Mouse (Mus musculus): ENCODE results near the gene Yipf3. TPM values are rescaled to one million over a fixed set of nuclear protein-coding genes. Genes with fewer than 3 reads are reported as not detected.

Yipf3 gene
- polyA plus RNA-seq, 1 experiment from 2014 or later, result 70.3 TPM

GRCm38 (mm10) chr17:46258279-46259053 is 10.6 kb downstream of the Yipf3 start:
- 89% methylated on average over 30 of the region's 30 CpGs for WGBS
- H3K36me3 ChIP-seq, result peaks cover 67% of the 10 kb centered on the region

GRCm38 (mm10) chr17:46259675-46260074 is 11.8 kb downstream of the Yipf3 start:
- H3K4me1 ChIP-seq, result peaks cover 9% of the 10 kb centered on the region
- no peak overlapping the region for H3K27ac ChIP-seq (replicated peaks)
- no peak overlapping the region for H3K9ac ChIP-seq (replicated peaks)
- no peaks in the 10 kb centered on the region for H3K9me3 ChIP-seq
- peaks cover 17% of the 10 kb centered on the region for H3K27me3 ChIP-seq
- peaks cover 79% of the 10 kb centered on the region for H3K36me3 ChIP-seq
- whole genome bisulfite sequencing, result 92% methylated on average over 17 of the region's 17 CpGs
- no peak for ATAC-seq (ENCODE audit: low FRiP score, low read depth)
- no peak overlapping the region for H3K4me3 ChIP-seq
- H3K4me2 ChIP-seq (replicated peaks), result no peak overlapping the region

More at GRCm38 (mm10) chr17:46258279-46259053, 10.6 kb downstream of the Yipf3 start:
- Histone ChIP-seq H3K27ac (replicated peaks) (no peak overlapping the region), H3K4me1 (peaks cover 15% of the 10 kb centered on the region), H3K9me3 (no peaks in the 10 kb centered on the region), H3K4me2 (replicated peaks) (no peak overlapping the region), H3K27me3 (peaks cover 21% of the 10 kb centered on the region), H3K4me3 (no peak overlapping the region), H3K9ac (replicated peaks) (no peak overlapping the region)
- ATAC-seq (ENCODE audit: low FRiP score, low read depth), result no peak

GRCm38 (mm10) chr17:46262201-46262694 is 14.4 kb downstream of the Yipf3 start:
- Histone ChIP-seq H3K9me3 (no peaks in the 10 kb centered on the region), H3K27me3 (no peaks in the 10 kb centered on the region), H3K9ac (replicated peaks) (no peak overlapping the region), H3K4me1 (no peaks in the 10 kb centered on the region), H3K36me3 (peaks cover 84% of the 10 kb centered on the region), H3K4me2 (replicated peaks) (no peak overlapping the region), H3K4me3 (no peak overlapping the region), H3K27ac (replicated peaks) (no peak overlapping the region)
- no peak for ATAC-seq (ENCODE audit: low FRiP score, low read depth)
- WGBS, result 89% methylated on average over 5 of the region's 5 CpGs

- Histone ChIP-seq H3K9ac (replicated peaks) (no peak overlapping the region), H3K4me3 (no peak overlapping the region), H3K27me3 (no peaks in the 10 kb centered on the region), H3K4me2 (replicated peaks) (no peak overlapping the region), H3K4me1 (no peaks in the 10 kb centered on the region), H3K27ac (replicated peaks) (no peak overlapping the region), H3K36me3 (peaks cover 83% of the 10 kb centered on the region), H3K9me3 (no peaks in the 10 kb centered on the region)
- ATAC-seq (ENCODE audit: low FRiP score, low read depth), result no peak
- WGBS, result 87% methylated on average over 12 of the region's 12 CpGs
Observed at GRCm38 (mm10) chr17:46265502-46265901, 17.6 kb downstream of the Yipf3 start.

- 26% methylated on average over 14 of the region's 14 CpGs for WGBS
- H3K4me2 ChIP-seq (replicated peaks), result no peak overlapping the region
- ATAC-seq (ENCODE audit: low FRiP score, low read depth), result 0 out of 2 replicates have a peak, but pooled peaks have one; percentile 27
- no peaks in the 10 kb centered on the region for H3K9me3 ChIP-seq
- H3K4me1 ChIP-seq, result no peaks in the 10 kb centered on the region
- H3K9ac ChIP-seq (replicated peaks), result no peak overlapping the region
- H3K27ac ChIP-seq (replicated peaks), result no peak overlapping the region
- H3K27me3 ChIP-seq, result no peaks in the 10 kb centered on the region
- H3K36me3 ChIP-seq, result peaks cover 83% of the 10 kb centered on the region
- H3K4me3 ChIP-seq, result no peak overlapping the region
Observed at GRCm38 (mm10) chr17:46265918-46266618, 18.2 kb downstream of the Yipf3 start.

- H3K4me2 ChIP-seq (replicated peaks), result no peak overlapping the region
- 71% methylated on average over 6 of the region's 6 CpGs for WGBS
Observed at GRCm38 (mm10) chr17:46266986-46267385, 19.1 kb downstream of the Yipf3 start.

GRCm38 (mm10) chr17:46267511-46267910 is 19.6 kb downstream of the Yipf3 start:
- Histone ChIP-seq H3K9ac (replicated peaks) (no peak overlapping the region), H3K4me1 (no peaks in the 10 kb centered on the region), H3K27me3 (no peaks in the 10 kb centered on the region), H3K9me3 (no peaks in the 10 kb centered on the region), H3K4me3 (no peak overlapping the region), H3K4me2 (replicated peaks) (no peak overlapping the region), H3K36me3 (peaks cover 80% of the 10 kb centered on the region), H3K27ac (replicated peaks) (no peak overlapping the region)
- 83% methylated on average over 7 of the region's 7 CpGs for WGBS
- no peak for ATAC-seq (ENCODE audit: low FRiP score, low read depth)

More at GRCm38 (mm10) chr17:46266986-46267385, 19.1 kb downstream of the Yipf3 start:
- Histone ChIP-seq H3K36me3 (peaks cover 82% of the 10 kb centered on the region), H3K4me3 (no peak overlapping the region), H3K27ac (replicated peaks) (no peak overlapping the region), H3K27me3 (no peaks in the 10 kb centered on the region), H3K9ac (replicated peaks) (no peak overlapping the region), H3K9me3 (no peaks in the 10 kb centered on the region), H3K4me1 (no peaks in the 10 kb centered on the region)
- ATAC-seq (ENCODE audit: low FRiP score, low read depth), result no peak

GRCm38 (mm10) chr17:46268026-46268720 is 20.3 kb downstream of the Yipf3 start:
- no peaks in the 10 kb centered on the region for H3K9me3 ChIP-seq
- no peaks in the 10 kb centered on the region for H3K27me3 ChIP-seq
- no peak overlapping the region for H3K4me2 ChIP-seq (replicated peaks)
- ATAC-seq (ENCODE audit: low FRiP score, low read depth), result no peak
- no peaks in the 10 kb centered on the region for H3K4me1 ChIP-seq
- H3K36me3 ChIP-seq, result peaks cover 77% of the 10 kb centered on the region
- 81% methylated on average over 10 of the region's 10 CpGs for WGBS
- no peak overlapping the region for H3K27ac ChIP-seq (replicated peaks)
- H3K9ac ChIP-seq (replicated peaks), result no peak overlapping the region
- H3K4me3 ChIP-seq, result no peak overlapping the region

GRCm38 (mm10) chr17:46269771-46270534 is 22.1 kb downstream of the Yipf3 start:
- Histone ChIP-seq H3K27me3 (no peaks in the 10 kb centered on the region), H3K27ac (replicated peaks) (no peak overlapping the region), H3K9me3 (no peaks in the 10 kb centered on the region), H3K4me3 (no peak overlapping the region), H3K4me2 (replicated peaks) (no peak overlapping the region), H3K36me3 (peaks cover 69% of the 10 kb centered on the region), H3K4me1 (no peaks in the 10 kb centered on the region), H3K9ac (replicated peaks) (no peak overlapping the region)
- ATAC-seq (ENCODE audit: low FRiP score, low read depth), result no peak
- WGBS, result 90% methylated on average over 19 of the region's 19 CpGs

- Histone ChIP-seq H3K27ac (replicated peaks) (no peak overlapping the region), H3K4me3 (no peak overlapping the region), H3K9me3 (no peaks in the 10 kb centered on the region), H3K4me1 (no peaks in the 10 kb centered on the region), H3K36me3 (peaks cover 59% of the 10 kb centered on the region), H3K9ac (replicated peaks) (peak overlapping the region; percentile 15; the same call in 1 of the 2 replicates), H3K4me2 (replicated peaks) (no peak overlapping the region), H3K27me3 (no peaks in the 10 kb centered on the region)
- whole genome bisulfite sequencing, result 89% methylated on average over 2 of the region's 2 CpGs
- ATAC-seq (ENCODE audit: low FRiP score, low read depth), result no peak
Observed at GRCm38 (mm10) chr17:46272058-46272457, 24.2 kb downstream of the Yipf3 start.

GRCm38 (mm10) chr17:46272675-46273074 is 24.8 kb downstream of the Yipf3 start:
- Histone ChIP-seq H3K4me2 (replicated peaks) (no peak overlapping the region), H3K9ac (replicated peaks) (0 out of 2 replicates have a peak overlapping the region, but pooled peaks have one; percentile 11), H3K27ac (replicated peaks) (no peak overlapping the region), H3K9me3 (no peaks in the 10 kb centered on the region), H3K27me3 (no peaks in the 10 kb centered on the region), H3K4me1 (no peaks in the 10 kb centered on the region), H3K36me3 (peaks cover 58% of the 10 kb centered on the region), H3K4me3 (no peak overlapping the region)
- 90% methylated on average over 5 of the region's 5 CpGs for WGBS
- ATAC-seq (ENCODE audit: low FRiP score, low read depth), result no peak

Measured in midbrain, embryonic 12.5 days (tissue).